Comparison of ENCODE assay signal across 8 mouse cellular contexts in genomic region chr10:84916810-84917730, GRCm38 (mm10). TPM values are rescaled to one million over a fixed set of nuclear protein-coding genes. Genes with fewer than 3 reads are reported as not detected.
DNase-seq lines count a peak whose midpoint lies in the region; ATAC-seq and TF ChIP-seq lines count a peak whose summit lies in the region.

Ric8b (plus strand) TSS chr10:84917616.

- peak; percentile 98 for DNase-seq in MEL (ENCODE audit: low read depth, low spot score)
- DNase-seq in cerebellum, adult 2 months: peak; percentile 98 to 100
- DNase-seq in forebrain, postnatal 0 days: peak; percentile 98
- peak; percentile 96 for DNase-seq in heart, postnatal 4 days
- peak; percentile 95 to 97 for DNase-seq in layer of hippocampus, adult 8-10 months (ENCODE audit: low spot score in 2 of 2)
- DNase-seq in ovary, adult 18-20 months (ENCODE audit: low spot score): peak; percentile 93
- peak; percentile 92 for DNase-seq in thymus, postnatal 0 days (ENCODE audit: low spot score)

- peaks cover 0 to 10% of the 10 kb centered on the region in 2 experiments; a peak in 1 of 4 replicates for H3K4me1 ChIP-seq in MEL (ENCODE audit: control insufficient read depth in 1 of 2, insufficient read depth in 2 of 2, low read length in 2 of 2)
- no peaks in the 10 kb centered on the region; the same call in 1 of the 2 replicates for H3K4me1 ChIP-seq in cerebellum, adult 2 months (ENCODE audit: control insufficient read depth, insufficient read depth, low read length)
- H3K4me1 ChIP-seq in forebrain, postnatal 0 days (ENCODE audit: insufficient read depth): peaks cover 12% of the 10 kb centered on the region
- H3K4me1 ChIP-seq in lung, embryonic 15.5 days: peaks cover 17% of the 10 kb centered on the region

- peaks cover 3 to 6% of the 10 kb centered on the region in 2 experiments; a peak in 3 of 4 replicates for H3K27me3 ChIP-seq in MEL (ENCODE audit: control insufficient read depth in 1 of 2, insufficient read depth in 2 of 2, low read length in 2 of 2)
- no peaks in the 10 kb centered on the region for H3K27me3 ChIP-seq in cerebellum, adult 2 months (ENCODE audit: control insufficient read depth, insufficient read depth, low read length)
- no peaks in the 10 kb centered on the region for H3K27me3 ChIP-seq in forebrain, postnatal 0 days (ENCODE audit: insufficient read depth, low read length)
- no peaks in the 10 kb centered on the region for H3K27me3 ChIP-seq in lung, embryonic 15.5 days

- no peak for TF ChIP-seq RAD21 in MEL (IDR thresholded peaks at IDR 0.05; ENCODE audit: low read depth, low read length)

- no peak; a peak in 1 of 4 replicates for TF ChIP-seq EP300 in MEL (IDR thresholded peaks at IDR 0.05; ENCODE audit: low read depth in 1 of 2, low read length in 2 of 2)

- peaks cover 20% of the 10 kb centered on the region for H3K79me2 ChIP-seq in MEL (ENCODE audit: control insufficient read depth, insufficient read depth, low read length, poor library complexity)

- under 1% methylated on average over 51 of the region's 51 CpGs for WGBS in cerebellum, adult 2 months
- 3% methylated on average over 51 of the region's 51 CpGs for WGBS in forebrain, postnatal 0 days
- WGBS in lung, embryonic 15.5 days: under 1% methylated on average over 48 of the region's 51 CpGs

- TF ChIP-seq POLR2A in MEL (IDR thresholded peaks at IDR 0.05; ENCODE audit: control insufficient read depth in 1 of 2, insufficient read depth in 1 of 2, low read depth in 1 of 2, low read length in 2 of 2, poor library complexity in 1 of 2): peak; percentile 67 to 71
- TF ChIP-seq POLR2A in cerebellum, adult 2 months (IDR thresholded peaks at IDR 0.05; ENCODE audit: borderline replicate concordance, insufficient read depth, low read length): peak; percentile 63; the same call in 1 of the 2 replicates

- TF ChIP-seq CTCF in MEL (IDR thresholded peaks at IDR 0.05 in 2 of 3, conservative IDR thresholded peaks at IDR 0.05 in 1 of 3; ENCODE audit: control insufficient read depth in 1 of 3, insufficient read depth in 1 of 3, low read depth in 2 of 3, low read length in 3 of 3, poor library complexity in 1 of 3, severe bottlenecking in 1 of 3): no peak
- TF ChIP-seq CTCF in cerebellum, adult 2 months (IDR thresholded peaks at IDR 0.05; ENCODE audit: borderline replicate concordance, insufficient read depth, low read depth, low read length): no peak
- TF ChIP-seq CTCF in forebrain, postnatal 0 days (IDR thresholded peaks at IDR 0.05; ENCODE audit: low read depth): no peak

- peak within 1 kb of the TSS; percentile 92 for H3K9ac ChIP-seq in MEL (ENCODE audit: control insufficient read depth, low read depth, low read length, poor library complexity, severe bottlenecking)
- peak within 1 kb of the TSS; percentile 77 for H3K9ac ChIP-seq in forebrain, postnatal 0 days
- H3K9ac ChIP-seq in lung, embryonic 15.5 days: peak within 1 kb of the TSS; percentile 83

- peak within 1 kb of the TSS; percentile 72 to 85 for H3K4me3 ChIP-seq in MEL (ENCODE audit: control insufficient read depth in 1 of 2, insufficient read depth in 1 of 2, low read depth in 2 of 2, low read length in 2 of 2)
- H3K4me3 ChIP-seq in cerebellum, adult 2 months (replicated peaks; ENCODE audit: insufficient read depth, low read depth, low read length): peak within 1 kb of the TSS; percentile 91
- peak within 1 kb of the TSS; percentile 68 for H3K4me3 ChIP-seq in forebrain, postnatal 0 days (ENCODE audit: low read depth, low read length)
- H3K4me3 ChIP-seq in lung, embryonic 15.5 days: peak within 1 kb of the TSS; percentile 91

- peak within 1 kb of the TSS; percentile 64 for H3K4me2 ChIP-seq in forebrain, postnatal 0 days (ENCODE audit: low read depth)
- peak within 1 kb of the TSS; percentile 64 for H3K4me2 ChIP-seq in lung, embryonic 15.5 days

- no peaks in the 10 kb centered on the region for H3K9me3 ChIP-seq in MEL (replicated peaks; ENCODE audit: insufficient read depth, low read length)
- H3K9me3 ChIP-seq in forebrain, postnatal 0 days (ENCODE audit: low read length): no peaks in the 10 kb centered on the region
- H3K9me3 ChIP-seq in lung, embryonic 15.5 days: no peaks in the 10 kb centered on the region

- H3K36me3 ChIP-seq in MEL (ENCODE audit: control insufficient read depth in 1 of 2, insufficient read depth in 2 of 2, low read length in 2 of 2): peaks cover 0 to 15% of the 10 kb centered on the region in 2 experiments; a peak in 2 of 4 replicates
- no peaks in the 10 kb centered on the region for H3K36me3 ChIP-seq in forebrain, postnatal 0 days (ENCODE audit: insufficient read depth)
- H3K36me3 ChIP-seq in lung, embryonic 15.5 days: no peaks in the 10 kb centered on the region

- peak within 1 kb of the TSS; percentile 96 for H3K27ac ChIP-seq in MEL (ENCODE audit: control insufficient read depth, low read depth, low read length)
- peak within 1 kb of the TSS; percentile 95 for H3K27ac ChIP-seq in cerebellum, adult 2 months (ENCODE audit: insufficient read depth, low read length)
- H3K27ac ChIP-seq in forebrain, postnatal 0 days (ENCODE audit: low read depth, low read length): peak within 1 kb of the TSS; percentile 93
- peak within 1 kb of the TSS; percentile 99 for H3K27ac ChIP-seq in lung, embryonic 15.5 days

- ATAC-seq in forebrain, postnatal 0 days: peak; percentile 96
- ATAC-seq in lung, embryonic 15.5 days (ENCODE audit: borderline replicate concordance, extremely low read depth, low FRiP score, low TSS enrichment): peak; percentile 98

TF ChIP-seq in MEL, 35 proteins besides CTCF, POLR2A, EP300 and RAD21 (continues in another document):
- no peak for TF ChIP-seq CHD1 (IDR thresholded peaks at IDR 0.05; ENCODE audit: low read depth, low read length)
- TF ChIP-seq ETS1 (IDR thresholded peaks at IDR 0.05; ENCODE audit: low read depth, low read length): 0 out of 2 replicates have a peak, but pooled peaks have one; percentile 23
- peak; percentile 54 for TF ChIP-seq NELFE (IDR thresholded peaks at IDR 0.05; ENCODE audit: low read depth, low read length)
- no peak; the same call in none of the 2 replicates for TF ChIP-seq MAX (IDR thresholded peaks at IDR 0.05; ENCODE audit: low read length)
- peak; percentile 97 for TF ChIP-seq KAT2A (conservative IDR thresholded peaks at IDR 0.05; ENCODE audit: low read depth, low read length)
- peak; percentile 45; the same call in 1 of the 2 replicates for TF ChIP-seq MYB (IDR thresholded peaks at IDR 0.05; ENCODE audit: low read depth, low read length)
- TF ChIP-seq TBP (IDR thresholded peaks at IDR 0.05; ENCODE audit: low read depth, low read length): peak; percentile 70
- peak; percentile 57; the same call in 1 of the 2 replicates for TF ChIP-seq MXI1 (IDR thresholded peaks at IDR 0.05; ENCODE audit: low read depth, low read length)
- peak; percentile 60 for TF ChIP-seq ZC3H11A (IDR thresholded peaks at IDR 0.05; ENCODE audit: low read depth, low read length)
- TF ChIP-seq MAZ (IDR thresholded peaks at IDR 0.05; ENCODE audit: low read depth, low read length): peak; percentile 62; the same call in 1 of the 2 replicates
- no peak for TF ChIP-seq GATA1 (IDR thresholded peaks at IDR 0.05; ENCODE audit: low read depth, low read length)
- peak; percentile 95 for TF ChIP-seq HCFC1 (IDR thresholded peaks at IDR 0.05; ENCODE audit: low read depth, low read length)
- TF ChIP-seq USF1 (IDR thresholded peaks at IDR 0.05; ENCODE audit: low read depth, low read length): peak; percentile 50; the same call in 1 of the 2 replicates
- peak; percentile 92 for TF ChIP-seq ELF1 (IDR thresholded peaks at IDR 0.05; ENCODE audit: low read depth, low read length)
- TF ChIP-seq ZKSCAN1 (IDR thresholded peaks at IDR 0.05; ENCODE audit: low read depth, low read length): no peak
- TF ChIP-seq RCOR1 (IDR thresholded peaks at IDR 0.05; ENCODE audit: low read depth, low read length): no peak
- no peak for TF ChIP-seq MAFK (IDR thresholded peaks at IDR 0.05; ENCODE audit: borderline replicate concordance, low read depth, low read length)
- peak; percentile 61 for TF ChIP-seq ZMIZ1 (IDR thresholded peaks at IDR 0.05; ENCODE audit: low read depth, low read length)
- TF ChIP-seq ZNF384 (IDR thresholded peaks at IDR 0.05; ENCODE audit: low read depth, low read length): peak; percentile 83
- no peak for TF ChIP-seq TAL1 (IDR thresholded peaks at IDR 0.05; ENCODE audit: low read length)
- 0 out of 2 replicates have a peak, but pooled peaks have one; percentile 52 for TF ChIP-seq UBTF (IDR thresholded peaks at IDR 0.05; ENCODE audit: borderline replicate concordance, insufficient read depth, low read depth, low read length)
- no peak for TF ChIP-seq NRF1 (IDR thresholded peaks at IDR 0.05; ENCODE audit: insufficient read depth, low read depth, low read length, poor library complexity, severe bottlenecking)
- TF ChIP-seq USF2 (IDR thresholded peaks at IDR 0.05; ENCODE audit: borderline replicate concordance in 1 of 2, insufficient read depth in 1 of 2, low read depth in 1 of 2, low read length in 2 of 2): no peak
- TF ChIP-seq POLR2AphosphoS5 (IDR thresholded peaks at IDR 0.05; ENCODE audit: borderline replicate concordance, low read depth, low read length): no peak
- no peak for TF ChIP-seq MEF2A (IDR thresholded peaks at IDR 0.05; ENCODE audit: extremely low read depth, insufficient replicate concordance, low read depth, low read length, poor library complexity, severe bottlenecking)
- TF ChIP-seq BHLHE40 (IDR thresholded peaks at IDR 0.05; ENCODE audit: borderline replicate concordance, low read depth, low read length): no peak
- TF ChIP-seq MYC (IDR thresholded peaks at IDR 0.05; ENCODE audit: low read depth, low read length): peak; percentile 90
- no peak for TF ChIP-seq JUND (IDR thresholded peaks at IDR 0.05; ENCODE audit: low read depth, low read length)
- no peak for TF ChIP-seq GABPA (IDR thresholded peaks at IDR 0.05; ENCODE audit: low read depth, low read length)
- TF ChIP-seq SMC3 (IDR thresholded peaks at IDR 0.05; ENCODE audit: low read depth, low read length): no peak

RNA-seq across cellular contexts. Expression of gene Ric8b, which starts in this region (rescaled TPM):
- total RNA-seq in MEL (2012; rRNA removed): 5.8 and 6.3 TPM in 2 replicates
- polyA plus RNA-seq in MEL (2012; ENCODE audit: insufficient read depth in 1 of 2, insufficient read length in 2 of 2, low read depth in 1 of 2, low replicate concordance in 2 of 2, missing spikeins in 1 of 2): 1 to 10 TPM in 1 of 2 experiments, not detected in 1; 8.6 TPM
- polyA plus RNA-seq in cerebellum, adult 2 months (2012; rRNA removed): 41.5 and 43.3 TPM in 2 replicates
- 48.2 and 63.8 TPM in 2 replicates for total RNA-seq in forebrain, postnatal 0 days (2014; rRNA removed)
- 20.2 and 31.5 TPM in 2 replicates for polyA plus RNA-seq in forebrain, postnatal 0 days (2015; fragmentation: Nextera tagmentation; extraction: Ambion mirVana)
- 10 to 100 TPM; 19.9 to 21.2 TPM for total RNA-seq in heart, postnatal 4 days (2021)
- 10 to 100 TPM; 36.1 to 51.0 (median 45.1) TPM for total RNA-seq in layer of hippocampus, adult 8-10 months (2022)
- polyA plus RNA-seq in lung, embryonic 15.5 days (2015; fragmentation: Nextera tagmentation; extraction: Ambion mirVana): 18.2 and 20.9 TPM in 2 replicates
- polyA plus RNA-seq in thymus, postnatal 0 days (2015; fragmentation: Nextera tagmentation; extraction: Ambion mirVana): 8.6 and 8.9 TPM in 2 replicates

Comparison
In these comparisons a context has a peak if more than half of its experiments do, and no peak if none do; other contexts are left out.
1. Peak in every context shown above with its lines: DNase-seq, ATAC-seq, H3K4me3 ChIP-seq and H3K27ac ChIP-seq.